Mouse (Mus musculus): ENCODE data around the gene Shtn1.

GRCm38 (mm10) chr19:59054632-59054951, 21.3 kb downstream of the Shtn1 start:
- TF ChIP-seq GATA1 (IDR thresholded peaks at IDR 0.05; ENCODE audit: low read length) (no peak), TAL1 (IDR thresholded peaks at IDR 0.05; ENCODE audit: low read length) (no peak)
